Mouse (Mus musculus) liver, embryonic 14.5 days (tissue): Measurements from ENCODE around the gene Asgr1. TPM values are rescaled to one million over a fixed set of nuclear protein-coding genes. Genes with fewer than 3 reads are reported as not detected.
A peak's percentile ranks its signal among the peaks of the same experiment; 100 is the strongest.
"Not testable (repeated sequence)": the region's sequence is repeated elsewhere in the genome, so short reads cannot be mapped to it uniquely, and the experiment has no call there.

ENCODE experiments used
- ATAC-seq: fragments of 200-750 bp; cut with Nextera tagmentation; 2 replicates; pipeline ENCODE4 v1.8.0; 2017; ENCODE audit warnings: moderate number of reproducible peaks, mild to moderate bottlenecking, moderate library complexity; ENCODE audit not compliant: insufficient read depth
- DNase-seq, 3 experiments: peaks; one replicate each; pipeline ENCODE4 v3.0.0-alpha.2; 2012 to 2013; ENCODE audit warnings: low read depth in 3 of 3, low spot score in 3 of 3
- H3K27ac ChIP-seq: fragments of 300-500 bp; sonication (generic); 2 replicates; pipeline ENCODE4 v1.5.1; 2014; ENCODE audit warnings: moderate library complexity, mild to moderate bottlenecking, control low read depth, inconsistent platforms
- H3K27me3 ChIP-seq: fragments of 300-500 bp; sonication (generic); 2 replicates; pipeline ENCODE4 v1.6.1; 2014; ENCODE audit warnings: mild to moderate bottlenecking, low read length, moderate library complexity; ENCODE audit not compliant: control insufficient read depth, insufficient read depth
- H3K36me3 ChIP-seq: fragments of 300-500 bp; sonication (generic); replicated peaks from 2 replicates; pipeline ENCODE4 v1.6.1; 2014; ENCODE audit warnings: low read depth; ENCODE audit not compliant: control insufficient read depth, insufficient read depth
- H3K4me1 ChIP-seq, 2 experiments: fragments of 200-500 bp in 1 of 2; fragments of 300-500 bp in 1 of 2; sonication (generic) in 1 of 2; replicated peaks; 2 replicates each; pipeline ENCODE4 v1.6.1; 2012 to 2014; ENCODE audit warnings: antibody characterized with exemption in 1 of 2, inconsistent platforms in 1 of 2, low read length in 1 of 2; ENCODE audit not compliant: control insufficient read depth in 2 of 2, insufficient read depth in 2 of 2
- H3K4me2 ChIP-seq: fragments of 300-500 bp; sonication (generic); 2 replicates; pipeline ENCODE4 v1.6.1; 2014; ENCODE audit warnings: low read depth, mild to moderate bottlenecking, control low read depth, moderate library complexity
- H3K4me3 ChIP-seq, 2 experiments: fragments of 200-500 bp in 1 of 2; fragments of 300-500 bp in 1 of 2; sonication (generic) in 1 of 2; 2 replicates each; pipeline ENCODE4 v1.5.1; 2012 to 2014; ENCODE audit warnings: low read depth in 2 of 2, low read length in 2 of 2, mild to moderate bottlenecking in 2 of 2, control low read depth in 1 of 2, inconsistent platforms in 1 of 2, moderate library complexity in 1 of 2; ENCODE audit not compliant: insufficient read depth in 1 of 2
- H3K9ac ChIP-seq: fragments of 300-500 bp; sonication (generic); replicated peaks from 2 replicates; pipeline ENCODE4 v1.6.1; 2014; ENCODE audit warnings: mild to moderate bottlenecking, control low read depth, moderate library complexity
- H3K9me3 ChIP-seq: fragments of 300-500 bp; sonication (generic); 2 replicates; pipeline ENCODE4 v1.6.1; 2016; ENCODE audit warnings: low read length, mixed read lengths; ENCODE audit not compliant: control insufficient read depth
- CTCF ChIP-seq: IDR thresholded peaks from 2 replicates; pipeline ENCODE4 v1.5.1; 2016; ENCODE audit warnings: antibody characterized with exemption, low read depth, control low read depth
- EP300 ChIP-seq: IDR thresholded peaks from 2 replicates; pipeline ENCODE4 v1.6.1; 2016; ENCODE audit warnings: antibody characterized with exemption, low read depth
- WGBS: fragments of 180-500 bp; shearing (Covaris S2); extraction: QIAGEN DNeasy Blood & Tissue Kit; methylation state at CpG from one replicate; pipeline ENCODE4 v1.1.7; 2014; ENCODE audit not compliant: insufficient replicate concordance; 5-methylcytosine and 5-hydroxymethylcytosine counted together
- polyA plus RNA-seq, 2 experiments: library from polyadenylated mRNA; depleted of rRNA in 1 of 2; stranded (reverse) in 1 of 2; unstranded in 1 of 2; fragments of >200 nt; fragmentation: Nextera tagmentation in 1 of 2; extraction: Ambion mirVana in 1 of 2; gene quantifications; 2 replicates each; pipeline versions ENCODE4 v1.2.1 to v1.2.3; 2012 to 2014

Gene Asgr1
- polyA plus RNA-seq, 2 experiments: 1.3 to 4.1 TPM

DNA sequence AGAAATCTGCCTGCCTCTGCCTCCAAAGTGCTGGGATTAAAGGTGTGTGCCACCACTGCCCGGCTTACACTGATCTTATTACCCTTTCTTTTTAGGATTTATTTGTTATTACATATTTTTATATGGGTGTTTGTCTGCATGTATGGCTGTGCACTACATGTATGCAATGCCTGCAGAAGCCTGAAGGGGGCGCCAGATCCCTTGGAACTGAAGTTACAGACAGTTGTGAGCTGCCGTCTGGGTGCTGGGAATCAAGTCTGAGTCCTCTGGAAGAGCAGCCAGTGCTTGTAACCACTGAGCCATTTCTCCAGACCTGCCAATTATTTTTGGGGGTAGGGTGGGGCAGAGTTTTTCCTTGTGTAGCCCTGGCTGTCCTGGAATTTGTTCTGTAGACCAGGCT, 9.2 kb downstream of the Asgr1 start:
- H3K27me3 ChIP-seq: no peaks in the 10 kb centered on the region
- WGBS: 46% methylated on average over 3 of the region's 3 CpGs
- no peak for DNase-seq
- H3K36me3 ChIP-seq: no peaks in the 10 kb centered on the region
- no peak overlapping the region for H3K9ac ChIP-seq
- no peak overlapping the region for H3K4me3 ChIP-seq
- no peak overlapping the region for H3K27ac ChIP-seq
- H3K9me3 ChIP-seq: no peaks in the 10 kb centered on the region
- no peak overlapping the region for H3K4me2 ChIP-seq
- TF ChIP-seq EP300 (no peak), CTCF (peak; percentile 35; the same call in 1 of the 2 replicates)
- ATAC-seq: no peak
- H3K4me1 ChIP-seq: no peaks in the 10 kb centered on the region

GRCm38 (mm10) chr11:70066701-70067100, 12.8 kb downstream of the Asgr1 start:
- Histone ChIP-seq H3K4me2 (no peak overlapping the region), H3K27ac (no peak overlapping the region), H3K4me3 (no peak overlapping the region), H3K9me3 (no peaks in the 10 kb centered on the region), H3K4me1 (no peaks in the 10 kb centered on the region), H3K27me3 (no peaks in the 10 kb centered on the region), H3K9ac (no peak overlapping the region), H3K36me3 (no peaks in the 10 kb centered on the region)
- no peak for DNase-seq
- 42% methylated on average over 4 of the region's 4 CpGs for WGBS
- TF ChIP-seq CTCF: no peak
- TF ChIP-seq EP300: no peak
- no peak for ATAC-seq

- no peak overlapping the region for H3K9ac ChIP-seq
- no peaks in the 10 kb centered on the region for H3K36me3 ChIP-seq
- H3K27me3 ChIP-seq: no peaks in the 10 kb centered on the region
- no peak overlapping the region for H3K4me3 ChIP-seq
- WGBS: 51% methylated on average over 3 of the region's 3 CpGs
- H3K4me1 ChIP-seq: no peaks in the 10 kb centered on the region
- no peak overlapping the region for H3K4me2 ChIP-seq
- TF ChIP-seq EP300 (no peak), CTCF (no peak)
- no peak for DNase-seq
- H3K9me3 ChIP-seq: no peaks in the 10 kb centered on the region
- no peak overlapping the region for H3K27ac ChIP-seq
- no peak for ATAC-seq
These were observed 14.4 kb downstream of the Asgr1 start for GRCm38 (mm10) chr11:70068245-70068644.

DNA sequence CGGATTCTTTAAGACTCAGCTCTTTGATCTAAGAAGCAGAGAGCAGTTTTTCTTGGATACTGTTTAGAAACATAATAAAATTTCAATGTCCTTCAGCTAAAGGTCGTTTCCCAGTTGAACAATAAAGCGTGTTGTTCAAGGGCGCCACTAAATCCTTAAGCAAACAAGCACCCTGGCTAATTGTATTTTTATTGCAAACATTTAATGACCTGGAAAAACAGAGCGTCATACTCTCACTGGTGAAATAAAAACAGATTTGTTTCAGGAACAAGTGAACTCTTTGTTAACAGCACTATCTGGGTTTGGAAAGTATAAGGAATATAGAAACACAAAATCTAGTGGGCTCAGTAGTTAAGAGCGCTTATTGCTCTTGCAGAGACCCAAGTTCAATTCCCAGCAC, 16.2 kb downstream of the Asgr1 start:
- Histone ChIP-seq H3K4me1 (peaks cover 2 to 8% of the 10 kb centered on the region in 2 experiments), H3K4me2 (no peak overlapping the region), H3K9ac (no peak overlapping the region), H3K36me3 (no peaks in the 10 kb centered on the region), H3K9me3 (no peaks in the 10 kb centered on the region), H3K27me3 (no peaks in the 10 kb centered on the region), H3K27ac (no peak overlapping the region), H3K4me3 (no peak overlapping the region)
- TF ChIP-seq CTCF (no peak), EP300 (no peak)
- DNase-seq (no peak), ATAC-seq (no peak)
- 66% methylated on average over 6 of the region's 6 CpGs for WGBS

- DNase-seq, H3K27me3 ChIP-seq, ATAC-seq, H3K4me2 ChIP-seq, H3K9me3 ChIP-seq, H3K4me3 ChIP-seq, H3K9ac ChIP-seq, H3K36me3 ChIP-seq, H3K27ac ChIP-seq: not testable (repeated sequence)
- peaks cover 8 to 13% of the 10 kb centered on the region in 2 experiments for H3K4me1 ChIP-seq
- 34% methylated on average over 3 of the region's 3 CpGs for WGBS
These were observed 16.7 kb downstream of the Asgr1 start for GRCm38 (mm10) chr11:70070603-70071002.
